Mouse (Mus musculus) frontal cortex, postnatal 36 days (tissue): Measurements from ENCODE around the gene Vmn1r127.
"Not testable (repeated sequence)": the region's sequence is repeated elsewhere in the genome, so short reads cannot be mapped to it uniquely, and the experiment has no call there.

Experiments used
- DNase-seq, 2 experiments: peaks; one replicate each; pipeline ENCODE4 v3.0.0; 2022; ENCODE audit warnings: low spot score in 2 of 2

Gene Vmn1r127

GRCm38 (mm10) chr7:21319761-21320160, at the start of gene Vmn1r127:
Gene Vmn1r127 (minus strand): TSS chr7:21319861.
- not testable (repeated sequence) for DNase-seq

GRCm38 (mm10) chr7:21361191-21361590, 41.5 kb upstream of the Vmn1r127 start, which contains the start of gene Vmn1r129:
Gene Vmn1r129 (minus strand): TSS chr7:21361291.
- DNase-seq, result not testable (repeated sequence)

DNA sequence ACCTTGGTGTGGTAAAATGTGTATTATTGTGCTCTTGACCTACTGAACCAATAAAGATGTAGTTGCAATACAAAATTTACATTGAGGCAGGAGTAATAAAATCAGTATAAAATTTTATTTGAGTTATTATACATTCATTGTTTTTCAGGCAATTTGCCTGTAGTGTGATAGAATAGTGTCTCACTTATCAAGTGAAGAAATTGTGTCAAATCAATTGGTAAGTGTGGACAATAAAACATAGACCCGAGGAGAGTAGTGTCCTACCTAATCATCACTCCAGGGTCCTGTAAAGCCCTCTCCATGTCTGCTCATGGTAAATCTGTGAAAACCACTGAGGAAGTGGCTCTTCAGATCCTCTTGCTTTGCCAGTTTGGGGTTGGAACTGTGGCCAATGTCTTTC, 29.4 kb upstream of the Vmn1r127 start, which contains the start of gene Vmn1r128:
TSS of gene Vmn1r128 (plus strand) at position 301 of the 400 bp plus-strand sequence.
- DNase-seq, result not testable (repeated sequence)

- DNase-seq, result not testable (repeated sequence)
Observed at GRCm38 (mm10) chr7:21301367-21301766, 18.3 kb downstream of the Vmn1r127 start, which contains the start of gene Vmn1r126. Gene Vmn1r126 (minus strand): TSS chr7:21301467.

- not testable (repeated sequence) for DNase-seq
Observed at GRCm38 (mm10) chr7:21271879-21272278, 47.8 kb downstream of the Vmn1r127 start, which contains the start of gene Vmn1r125. Gene Vmn1r125 (plus strand): TSS chr7:21272179.
